Mouse (Mus musculus) heart, postnatal 4 days (tissue): ENCODE data around the gene Fbxl20. TPM values are rescaled to one million over a fixed set of nuclear protein-coding genes. Genes with fewer than 3 reads are reported as not detected.
A peak's percentile ranks its signal among the peaks of the same experiment; 100 is the strongest.

Source experiments
- DNase-seq: peaks from one replicate; pipeline ENCODE4 v3.0.0; 2021
- total RNA-seq, 2 experiments: library from RNA; stranded (reverse); gene quantifications; 2 replicates each; pipeline ENCODE4 v1.2.3; 2021

Gene Fbxl20
- total RNA-seq, 2 experiments from 2014 or later = 16.2 to 17.5 TPM

DNA sequence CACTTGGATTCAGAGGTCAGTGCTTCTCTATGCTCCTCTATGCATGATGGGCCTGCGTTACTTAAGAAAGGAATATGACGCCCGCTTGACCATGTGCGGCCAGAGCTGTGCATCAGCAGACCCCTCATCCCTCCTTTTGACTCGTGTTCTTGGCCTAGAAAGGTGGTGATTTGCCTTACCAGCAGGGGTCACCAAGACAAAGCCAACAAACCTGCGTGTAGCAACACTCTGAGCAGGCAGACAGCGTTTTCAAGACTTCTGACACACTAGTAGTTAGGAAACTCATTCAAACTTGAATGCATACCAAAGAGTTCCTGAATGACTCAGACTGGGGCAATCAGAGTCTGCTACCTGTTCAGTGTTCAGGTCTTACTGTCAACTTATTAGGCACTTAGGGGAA, 63.6 kb downstream of the Fbxl20 start:
- no peak for DNase-seq

DNA sequence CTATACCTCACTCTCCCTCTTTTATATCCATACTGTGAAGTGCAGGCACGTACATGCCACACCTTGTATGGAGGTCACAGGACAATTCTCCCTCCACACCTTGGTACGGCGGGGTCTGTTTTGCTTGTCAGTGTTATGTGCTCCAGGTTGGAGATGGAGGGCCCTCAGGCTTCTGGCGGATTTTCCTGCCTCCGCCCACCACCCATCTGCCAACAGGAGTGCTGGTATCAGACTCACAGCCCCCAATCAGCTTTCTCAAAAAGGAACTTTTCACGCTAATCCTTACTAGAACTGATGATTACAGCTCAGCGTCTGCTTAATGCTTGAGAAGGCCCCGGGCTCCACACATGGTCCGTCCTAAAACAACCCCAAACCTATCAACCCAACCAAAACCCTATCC, 64.1 kb downstream of the Fbxl20 start:
- DNase-seq = no peak

DNA sequence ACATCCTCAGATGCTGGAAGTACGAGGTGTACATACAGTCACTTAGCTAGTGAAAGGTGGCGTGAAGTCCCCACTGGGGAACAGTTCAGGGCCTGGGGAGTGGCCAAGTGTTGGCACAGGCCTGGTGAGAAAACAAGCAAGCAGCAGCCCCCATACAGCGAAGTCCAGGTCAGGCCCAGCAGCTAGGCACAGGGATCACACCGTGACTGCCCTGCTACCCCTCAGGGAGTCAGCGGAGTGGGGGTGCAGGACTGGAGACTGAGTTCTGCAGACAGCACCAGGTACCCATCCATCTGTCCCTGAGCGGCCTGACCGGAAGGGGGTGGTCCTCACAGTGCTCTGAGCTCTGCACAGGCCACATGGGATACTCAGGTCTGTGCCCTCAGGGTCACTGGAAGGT, 67.5 kb downstream of the Fbxl20 start:
- no peak for DNase-seq

DNA sequence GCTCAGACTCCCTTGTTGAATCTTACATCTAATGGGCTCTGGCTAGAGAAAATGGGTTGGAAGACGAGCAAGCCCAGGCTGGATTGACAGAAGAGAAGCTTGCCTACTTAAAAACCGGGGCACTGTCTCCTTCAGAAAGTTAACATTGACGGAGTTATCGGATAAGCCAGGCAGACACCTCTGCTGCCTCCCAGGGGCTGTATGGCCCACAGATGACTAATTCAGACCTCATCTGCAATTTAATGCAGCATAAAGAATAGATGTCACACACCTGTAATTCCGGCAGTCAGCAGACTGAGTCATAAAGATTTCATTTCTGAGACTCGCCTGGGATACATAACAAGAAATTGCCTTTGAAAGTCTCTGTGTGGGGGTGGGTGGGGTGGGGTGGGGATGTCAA, 69.8 kb downstream of the Fbxl20 start:
- no peak for DNase-seq

DNA sequence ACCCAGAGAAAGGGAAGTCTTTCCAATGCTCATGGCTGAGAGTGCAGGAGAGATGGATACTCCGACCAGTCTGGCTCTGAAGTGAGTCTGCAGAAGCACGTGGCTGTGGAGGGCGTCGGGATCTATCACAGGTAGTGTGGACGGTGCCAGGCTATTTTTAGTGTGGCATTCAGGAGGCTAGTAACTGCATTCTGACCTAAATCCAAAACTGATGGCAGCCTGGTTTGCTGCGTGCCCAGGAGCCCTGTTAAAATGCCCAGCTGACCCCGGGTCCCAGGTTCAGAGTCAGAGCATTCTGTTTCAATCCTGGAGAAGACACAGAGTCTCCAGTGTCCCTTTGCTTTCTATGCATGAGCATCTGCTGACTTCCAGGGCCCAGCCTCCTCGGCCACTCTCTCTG, 73.1 kb downstream of the Fbxl20 start:
- peak; percentile 44 for DNase-seq

DNA sequence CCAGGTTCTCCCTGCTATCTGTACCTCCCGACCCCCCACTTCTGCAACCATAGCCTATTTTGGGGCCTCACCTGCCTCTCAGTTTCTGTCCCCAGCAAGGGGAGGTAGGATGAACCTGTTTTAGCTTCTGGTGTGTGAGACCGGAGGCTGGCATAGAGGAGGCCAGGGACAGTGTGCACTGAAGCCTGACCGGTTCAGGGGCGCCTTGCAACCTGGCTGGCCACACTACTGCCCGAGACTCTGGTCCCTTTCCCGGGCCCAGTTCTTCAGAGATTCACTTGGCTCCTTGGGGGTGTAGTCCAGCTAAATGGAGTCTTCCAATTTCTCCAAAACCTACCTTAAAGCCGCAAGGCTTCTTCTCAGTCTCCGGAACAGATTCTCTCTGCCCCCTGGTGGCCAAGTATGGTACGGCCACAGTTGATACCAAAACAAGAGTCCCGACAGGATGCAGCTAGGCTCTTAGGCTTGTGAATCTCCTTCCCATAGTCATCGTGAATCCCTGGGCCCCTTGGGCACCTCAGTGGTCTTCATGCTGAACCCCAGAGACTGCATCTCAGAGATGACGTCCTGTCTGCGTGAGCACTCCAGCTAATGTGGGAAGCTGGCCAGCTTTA, 74.9 kb downstream of the Fbxl20 start:
- peak; percentile 95 for DNase-seq

DNA sequence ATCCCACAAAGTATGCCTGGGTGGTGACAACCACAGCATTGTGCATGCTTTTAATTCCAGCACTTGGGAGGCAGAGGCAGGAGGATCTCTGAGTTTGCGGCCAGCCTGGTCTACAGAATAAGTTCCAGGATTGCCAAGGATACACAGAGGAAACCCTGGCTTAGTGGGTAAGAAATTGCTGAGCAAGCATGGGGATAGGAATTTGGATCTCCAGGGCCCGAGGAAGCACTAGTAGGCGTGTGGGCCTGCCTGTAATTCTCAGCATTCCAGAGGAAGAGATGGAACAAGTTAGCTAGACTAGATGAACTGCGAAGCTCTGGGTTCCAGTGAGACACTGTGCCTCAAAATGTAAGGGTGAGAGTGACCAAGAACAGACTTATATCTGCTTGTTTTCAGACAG, 76.8 kb downstream of the Fbxl20 start:
- DNase-seq = no peak

DNA sequence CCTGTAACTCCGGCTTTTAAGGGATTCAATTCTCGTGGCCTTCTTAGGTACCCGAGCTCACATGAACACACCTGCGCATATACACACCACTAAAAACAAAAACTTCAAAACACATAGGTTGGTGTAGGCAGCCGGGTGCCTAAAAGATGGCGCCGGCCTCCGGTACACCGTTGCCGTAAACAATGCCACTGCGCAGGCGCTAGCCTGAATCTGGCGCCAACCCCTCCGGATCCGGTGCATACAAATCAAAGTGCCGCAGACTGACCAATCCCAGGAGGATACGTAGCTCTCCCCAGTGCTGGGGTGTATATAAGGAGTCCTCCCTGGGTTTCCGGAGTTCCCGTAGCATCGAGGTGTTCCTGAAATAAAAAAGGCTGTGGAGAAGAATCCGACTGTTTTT, 82.9 kb downstream of the Fbxl20 start:
- DNase-seq = no peak

DNA sequence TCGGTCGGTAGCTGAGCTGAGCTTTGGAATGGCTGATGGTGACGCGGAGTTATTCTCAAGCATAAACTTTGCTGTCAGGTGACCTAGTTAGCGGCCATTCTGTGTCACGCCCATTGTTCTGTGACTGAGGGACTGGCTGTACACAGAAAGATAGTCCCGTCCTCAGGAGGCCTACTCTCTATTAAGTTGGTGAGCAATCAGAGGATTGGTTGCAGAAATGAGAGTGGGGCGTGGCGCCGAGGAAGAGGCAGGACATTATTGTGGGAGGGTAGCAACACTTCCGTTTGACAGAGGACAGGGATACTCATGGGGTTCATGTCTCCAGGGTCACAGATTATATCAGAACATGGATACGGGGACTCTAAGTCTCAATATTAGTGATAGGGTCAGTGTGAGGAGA, 84.0 kb downstream of the Fbxl20 start:
- DNase-seq = no peak

DNA sequence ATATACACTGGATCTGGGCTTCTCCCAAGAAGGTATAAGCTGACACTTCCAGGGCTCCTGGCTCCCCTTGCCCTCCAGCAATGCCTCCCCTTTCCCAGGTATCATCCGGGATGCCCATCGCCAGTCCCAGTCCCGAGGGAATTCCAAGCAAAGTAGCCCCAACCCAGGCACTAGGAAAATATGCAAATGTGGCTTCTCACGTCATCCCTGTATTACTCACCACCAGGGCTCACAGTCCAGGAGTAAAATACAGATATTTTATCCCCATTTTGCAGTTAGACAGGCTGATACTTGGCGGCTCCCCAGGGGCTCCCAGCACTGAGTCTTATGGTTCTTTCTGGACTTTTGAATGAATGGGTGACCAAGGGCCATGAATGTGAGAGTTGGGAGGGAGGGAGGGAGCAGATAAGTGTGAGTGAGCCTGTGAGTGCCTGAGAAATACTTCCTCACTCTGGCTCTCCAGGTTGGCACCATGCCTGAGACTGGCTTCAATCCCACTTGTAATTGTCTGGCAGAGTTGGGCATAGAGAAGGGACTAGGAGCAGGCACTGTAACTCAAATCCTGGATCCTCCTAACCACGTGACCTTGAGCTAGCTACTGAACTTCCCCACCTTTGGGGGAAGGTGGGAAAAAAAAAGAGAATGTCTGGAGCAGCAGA, 88.2 kb downstream of the Fbxl20 start:
- peak; percentile 83 for DNase-seq

DNA sequence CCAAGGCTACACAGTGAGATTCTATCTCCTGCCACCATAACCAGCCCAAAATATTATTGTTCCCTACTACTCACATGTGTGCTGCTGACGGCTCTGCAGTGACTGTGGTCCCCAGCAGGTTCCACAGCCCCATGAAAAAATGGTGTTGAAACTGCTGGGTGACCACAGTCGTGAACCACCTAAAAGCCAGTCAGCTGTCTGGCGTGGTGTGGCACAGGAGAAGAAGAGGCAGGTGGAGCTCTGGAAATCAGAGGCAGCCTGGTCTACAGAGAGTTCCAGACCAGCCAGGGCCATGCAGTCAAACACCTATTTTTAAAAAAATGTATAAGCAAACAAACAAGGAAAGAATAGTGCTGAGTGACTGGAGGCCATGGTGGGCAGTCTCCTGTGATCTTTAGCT, 88.8 kb downstream of the Fbxl20 start:
- DNase-seq = no peak

DNA sequence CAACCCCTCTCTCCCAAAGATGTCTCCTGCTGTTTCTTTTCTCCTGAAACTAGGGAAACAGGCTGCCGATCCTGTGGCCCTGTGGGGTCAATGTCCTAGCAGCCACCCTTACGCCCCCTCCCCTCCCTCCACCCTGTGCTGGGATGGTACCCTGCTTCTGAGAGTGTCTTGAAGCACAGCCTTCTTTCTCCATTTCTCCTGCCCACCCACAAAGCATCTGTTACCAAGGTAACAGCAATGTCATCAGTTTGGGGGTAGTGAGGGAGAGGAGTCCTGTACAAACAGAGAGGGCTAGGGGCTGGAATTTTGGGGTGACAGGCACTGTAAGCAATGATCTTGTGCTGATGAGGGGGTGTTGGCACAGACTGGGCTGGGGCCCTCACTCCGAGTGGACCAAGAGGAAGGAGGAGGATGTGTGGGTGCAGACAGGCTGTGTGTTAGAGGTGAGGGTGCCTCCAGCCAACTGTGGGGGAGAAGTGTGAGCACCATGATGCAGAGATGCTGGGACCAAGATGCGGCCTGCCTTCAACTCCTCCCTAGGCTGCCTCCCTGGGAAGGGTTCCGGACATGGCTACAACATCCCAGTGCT, 90.0 kb downstream of the Fbxl20 start:
- no peak for DNase-seq

DNA sequence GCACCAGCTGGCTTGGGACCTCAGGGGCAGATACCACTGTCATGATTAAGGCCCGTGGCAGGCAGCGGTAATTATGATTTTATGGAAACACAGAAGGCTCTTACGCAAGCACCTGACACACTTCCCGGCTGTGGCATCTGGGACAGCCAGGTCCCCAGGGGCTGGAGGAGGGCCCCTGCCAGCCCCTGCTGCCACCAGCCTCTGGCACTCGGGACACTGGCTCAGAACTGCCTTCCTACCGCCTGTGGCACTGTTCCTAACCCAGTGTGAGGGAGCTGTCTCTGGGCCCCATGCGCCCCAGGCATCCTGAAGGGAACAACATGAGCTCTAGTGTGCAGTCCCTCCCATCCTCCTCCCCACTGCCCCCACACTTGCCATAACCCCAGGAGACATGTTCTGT, 90.5 kb downstream of the Fbxl20 start:
- no peak for DNase-seq

DNA sequence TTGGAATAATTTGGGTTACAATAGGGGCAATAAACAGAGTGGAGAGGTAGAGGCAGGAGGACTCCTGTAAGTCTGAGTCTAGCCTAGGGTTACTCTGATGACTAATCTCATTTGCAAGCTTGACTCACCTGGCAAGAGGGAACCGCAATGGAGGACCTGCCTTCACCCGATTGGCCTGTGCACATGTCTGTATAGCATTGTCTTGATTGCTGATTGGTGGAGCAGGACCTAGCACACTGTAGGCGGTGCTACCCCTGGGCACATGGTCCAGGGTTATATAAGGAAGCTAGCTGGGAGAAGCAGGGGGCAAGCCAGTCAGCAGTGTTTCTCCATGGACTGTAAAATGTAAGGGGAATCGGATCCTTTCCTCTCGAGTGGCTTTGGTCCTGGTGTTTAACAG, 92.2 kb downstream of the Fbxl20 start:
- DNase-seq = no peak

DNA sequence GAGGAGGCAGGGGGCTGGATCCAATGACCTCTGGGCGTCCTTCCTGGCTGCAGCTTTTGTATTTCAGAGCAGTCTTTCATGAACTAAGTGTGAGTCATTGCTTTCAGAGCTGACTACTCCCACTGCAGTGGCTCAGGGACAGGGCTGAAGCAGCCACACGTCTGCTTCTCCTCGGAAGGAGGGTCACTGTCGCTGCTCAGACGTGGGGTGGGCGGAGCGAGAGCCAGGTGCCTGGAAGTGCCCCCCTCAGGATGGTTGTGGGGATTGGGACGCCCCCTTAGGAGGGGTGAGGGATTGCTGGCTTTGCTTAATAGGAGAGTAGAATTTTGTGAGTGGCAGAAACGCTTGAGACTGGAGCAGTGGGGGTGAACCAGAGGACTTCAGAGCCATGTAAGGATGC, 92.7 kb downstream of the Fbxl20 start:
- no peak for DNase-seq

DNA sequence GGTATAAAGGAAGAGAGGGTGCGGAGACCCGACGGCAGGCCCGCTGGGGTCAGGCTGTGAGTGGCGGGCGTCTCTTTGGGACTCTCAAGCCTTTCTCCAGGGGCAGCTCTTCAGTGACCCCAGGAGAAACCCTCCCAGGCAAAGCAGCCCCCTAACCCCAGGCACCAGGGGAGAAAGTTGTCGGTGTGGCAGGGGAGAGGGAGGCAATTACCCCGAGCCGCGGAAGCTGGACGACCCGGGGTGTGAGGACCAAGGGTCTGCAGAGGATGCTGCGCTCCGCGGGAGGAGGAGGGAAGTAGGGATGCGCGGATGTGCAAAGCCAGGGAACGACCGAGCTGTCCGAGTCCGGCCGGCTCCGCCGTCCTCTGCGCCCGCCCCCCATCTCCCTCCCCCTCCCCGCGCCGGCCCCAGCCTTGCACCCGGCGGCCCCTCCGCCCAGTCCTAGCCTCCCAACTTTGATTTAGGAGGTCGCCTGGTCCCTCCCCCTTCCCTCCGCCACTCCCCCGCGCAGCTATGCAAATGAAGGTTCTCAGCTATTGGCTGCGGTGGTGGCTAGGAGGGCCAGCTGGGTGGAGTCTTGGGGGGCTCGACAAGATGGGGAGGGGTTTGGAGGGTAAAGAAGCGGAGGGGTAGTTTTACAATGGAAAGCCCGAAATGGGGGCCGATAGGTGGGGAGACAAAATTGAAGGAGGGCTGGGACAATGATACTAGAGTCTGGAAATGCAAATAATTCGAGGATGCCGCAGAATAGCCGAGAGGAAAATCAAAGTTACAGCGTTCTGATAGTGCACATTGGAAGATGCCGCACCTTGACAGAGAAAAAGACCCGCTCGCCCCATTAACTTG, 97.0 kb downstream of the Fbxl20 start, which contains the start of gene Stac2:
Gene Stac2 (minus strand): TSS at position 474 of the 846 bp plus-strand sequence.
- DNase-seq = peak; percentile 80

DNA sequence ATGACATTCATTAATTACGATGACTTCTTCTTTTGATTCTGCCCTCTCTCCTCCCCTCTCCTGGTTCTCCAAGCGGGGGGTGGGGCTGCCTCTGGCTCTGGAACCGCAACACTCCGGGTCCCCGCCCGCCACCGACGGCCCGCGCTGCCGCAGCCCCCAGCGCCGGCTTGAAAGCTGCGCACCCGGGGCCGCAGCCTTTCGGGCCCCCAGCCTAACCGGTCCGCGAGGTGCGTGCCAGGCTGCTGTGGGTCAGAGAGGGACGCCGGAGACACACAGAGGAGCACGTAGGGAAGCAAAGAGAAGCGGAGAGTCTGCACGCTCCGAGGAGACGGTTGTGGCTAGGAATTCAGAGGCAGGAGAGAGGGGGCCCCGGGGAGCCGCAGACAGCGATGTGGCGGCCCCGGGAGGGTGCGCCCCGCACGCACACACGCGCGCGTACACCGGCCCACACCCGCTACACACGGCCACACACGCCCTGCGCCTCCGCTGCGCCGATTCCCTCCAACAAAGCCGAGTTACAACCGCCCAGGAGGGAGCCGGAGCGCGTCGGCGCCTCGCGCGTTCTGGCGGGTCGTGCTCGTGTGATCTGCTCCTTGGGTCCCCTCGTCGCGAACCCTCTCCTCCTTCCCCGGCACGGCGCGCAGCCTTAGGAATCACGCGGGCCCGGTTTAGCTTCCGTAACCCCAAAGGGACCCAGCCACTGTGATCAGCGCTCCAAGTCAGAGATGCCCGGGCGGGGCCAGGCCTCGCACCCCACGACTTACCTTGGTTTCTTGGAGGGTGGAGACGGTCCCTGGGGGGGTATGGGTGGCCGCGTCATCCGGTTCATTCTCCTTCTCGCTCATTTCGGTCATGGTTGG, 97.8 kb downstream of the Fbxl20 start:
- DNase-seq = no peak

DNA sequence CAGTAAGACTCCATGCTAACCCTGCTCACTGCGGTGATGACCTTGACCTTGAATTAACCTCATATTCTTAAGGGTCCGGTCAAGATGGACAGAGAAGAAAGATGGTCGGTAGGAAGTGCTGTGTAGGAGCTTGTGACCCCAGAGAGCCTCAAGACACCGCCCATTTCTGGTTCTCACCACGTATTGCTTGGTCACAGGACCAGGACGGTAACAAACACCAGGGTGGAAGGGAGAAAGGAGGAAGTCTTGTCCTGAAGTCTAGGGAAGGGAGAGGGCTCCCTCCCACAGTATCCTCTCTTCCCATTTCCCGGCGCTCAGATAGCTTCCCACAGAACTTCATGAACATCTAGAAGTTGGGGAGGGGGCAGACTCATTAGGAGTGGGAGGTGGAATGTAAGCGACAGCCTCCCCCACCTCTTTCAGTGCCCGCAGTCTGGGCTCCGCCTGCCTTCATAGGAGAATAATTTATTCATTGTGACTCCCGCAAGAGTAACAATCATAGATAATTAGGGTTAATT, 98.5 kb downstream of the Fbxl20 start:
- DNase-seq = no peak

DNA sequence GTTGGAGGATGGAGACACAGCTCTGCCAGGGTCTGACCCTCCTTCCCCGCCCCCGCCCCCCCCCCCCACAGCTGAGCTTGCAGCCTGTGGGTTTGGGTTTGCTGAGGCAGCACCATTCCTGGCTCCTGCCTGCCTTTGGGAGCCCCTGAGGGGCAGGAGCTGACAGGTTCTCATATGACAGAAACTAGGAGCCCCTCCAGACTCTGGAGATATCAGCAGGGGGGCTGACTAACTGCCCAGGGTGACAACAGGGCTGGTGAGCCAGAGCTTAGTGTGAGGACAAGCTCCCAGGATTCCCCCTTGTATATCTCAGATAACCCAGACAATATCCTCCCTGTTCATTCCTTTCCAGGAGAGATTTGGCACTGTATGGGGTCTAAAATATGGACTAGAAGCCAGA, 99.3 kb downstream of the Fbxl20 start:
- DNase-seq = no peak

DNA sequence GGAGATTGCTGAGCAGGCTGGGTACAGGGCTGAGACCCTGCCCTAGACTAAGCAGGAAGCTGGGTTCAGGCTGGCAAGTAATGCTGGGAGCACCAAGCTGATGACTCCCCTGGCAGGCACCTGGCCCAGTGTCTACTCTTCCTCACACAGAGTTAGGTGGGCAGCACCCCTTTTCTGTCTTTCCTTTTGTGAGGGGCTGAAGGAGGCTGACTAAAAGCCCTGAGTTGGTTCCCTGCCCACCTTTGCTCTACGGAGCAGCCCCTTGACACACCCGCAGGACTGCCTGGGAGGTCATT, 99.7 kb downstream of the Fbxl20 start:
- DNase-seq = no peak

DNA sequence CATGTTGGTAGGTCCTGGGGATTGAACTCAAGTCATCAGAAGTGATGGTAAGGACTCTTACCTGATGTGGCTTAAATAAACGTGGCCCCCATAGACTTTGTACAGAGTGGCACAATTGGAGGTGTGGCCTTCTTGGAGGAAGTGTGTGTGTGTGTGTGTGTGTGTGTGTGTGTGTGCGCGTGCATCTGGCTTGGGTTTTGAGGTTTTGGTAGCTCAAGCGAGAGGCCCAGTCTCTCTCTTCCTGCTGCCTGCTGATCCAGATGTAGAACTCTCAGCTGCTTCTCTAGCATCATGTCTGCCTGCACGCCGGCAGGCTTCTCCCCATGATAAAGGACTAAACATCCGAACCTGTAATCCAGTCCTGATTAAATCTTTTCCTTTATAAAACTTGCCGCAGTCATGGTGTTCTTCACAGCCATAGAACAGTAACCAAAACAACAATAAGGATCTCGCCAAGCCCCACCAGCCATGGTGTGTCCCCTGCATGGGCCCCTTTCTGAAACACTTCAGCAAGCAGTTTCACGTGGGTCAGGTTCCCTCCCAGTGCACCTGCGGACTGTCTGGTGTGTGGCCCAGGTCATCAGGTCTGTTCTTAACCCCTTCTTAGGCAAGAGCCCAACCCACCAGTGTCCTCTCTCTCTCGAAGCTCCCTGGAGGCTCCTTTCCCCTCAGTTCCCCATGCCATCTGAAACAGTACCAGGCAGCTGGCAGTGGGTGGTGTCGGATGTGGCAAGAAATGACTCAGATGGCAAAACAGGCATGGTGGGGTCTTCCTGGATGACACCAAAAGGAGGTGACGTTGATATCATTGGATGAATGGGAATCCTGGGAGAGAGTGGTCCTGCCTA, 100.3 kb downstream of the Fbxl20 start:
- no peak for DNase-seq
